In the genomic region with DNA sequence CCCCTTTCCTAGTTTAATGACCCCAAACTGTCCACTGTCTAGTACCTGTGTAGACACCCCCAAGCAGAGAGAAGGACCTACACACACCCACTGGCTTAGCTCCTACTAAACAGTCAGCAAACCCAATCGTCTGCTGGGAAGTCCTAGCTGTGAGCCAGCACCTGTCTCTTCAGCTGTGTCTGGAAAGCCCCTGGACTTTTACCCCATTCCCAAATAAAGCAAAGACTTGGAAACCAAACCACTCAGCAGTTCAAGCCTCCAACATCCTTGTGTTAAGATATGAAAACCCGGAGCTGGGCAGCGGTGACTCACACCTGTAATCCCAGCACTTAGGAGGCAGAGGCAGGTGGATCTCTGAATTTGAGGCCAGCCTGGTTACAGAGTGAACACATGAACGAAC, we compare ENCODE assay signal across 16 mouse cellular contexts. TPM values are rescaled to one million over a fixed set of nuclear protein-coding genes. Genes with fewer than 3 reads are reported as not detected.
DNase-seq lines count a peak whose midpoint lies in the region; ATAC-seq and TF ChIP-seq lines count a peak whose summit lies in the region.
"Had no signal": no experiment of that assay in that cellular context is flagged by ENCODE, and none has a peak within 500 bp of the region (broad histone marks: within the 10 kb centered on the region; RNA-seq: fewer than 3 reads in every experiment).

No protein-coding gene starts in this region.

- peaks cover 32% of the 10 kb centered on the region for H3K4me1 ChIP-seq in heart, embryonic 11.5 days (ENCODE audit: control insufficient read depth, insufficient read depth, low read length)
- peaks cover 26% of the 10 kb centered on the region for H3K4me1 ChIP-seq in kidney, adult 2 months (ENCODE audit: control insufficient read depth, insufficient read depth, low read length)
- H3K4me1 ChIP-seq in lung, embryonic 15.5 days, result peaks cover 42% of the 10 kb centered on the region

- ATAC-seq in heart, embryonic 11.5 days (replicated peaks; ENCODE audit: insufficient number of reproducible peaks, low FRiP score, low TSS enrichment), result no peak
- no peak for ATAC-seq in lung, embryonic 15.5 days (ENCODE audit: borderline replicate concordance, extremely low read depth, low FRiP score, low TSS enrichment)
- ATAC-seq: midbrain, embryonic 13.5 days had no signal

- TF ChIP-seq CTCF in kidney, adult 2 months (conservative IDR thresholded peaks at IDR 0.05; ENCODE audit: insufficient read depth, insufficient read length, low read depth, low read length), result no peak

- no peaks in the 10 kb centered on the region; the same call in 1 of the 2 replicates for H3K36me3 ChIP-seq in heart, embryonic 11.5 days (ENCODE audit: control insufficient read depth, insufficient read depth, low read length)
- no peaks in the 10 kb centered on the region for H3K36me3 ChIP-seq in kidney, adult 2 months (ENCODE audit: control insufficient read depth, insufficient read depth, low read length)
- peaks cover 1% of the 10 kb centered on the region; the same call in 1 of the 2 replicates for H3K36me3 ChIP-seq in lung, embryonic 15.5 days

- H3K27ac ChIP-seq in heart, embryonic 11.5 days (ENCODE audit: low read depth, low read length), result peak overlapping the region; percentile 97; the same call in 1 of the 2 replicates
- H3K27ac ChIP-seq in kidney, adult 2 months (ENCODE audit: insufficient read depth, low read depth, low read length), result peak overlapping the region; percentile 61; the same call in 1 of the 2 replicates
- peak overlapping the region; percentile 97; the same call in 1 of the 2 replicates for H3K27ac ChIP-seq in lung, embryonic 15.5 days
- H3K27ac ChIP-seq: embryonic facial prominence, embryonic 13.5 days; liver, embryonic 14.5 days had no signal

- no peak overlapping the region for H3K9ac ChIP-seq in heart, embryonic 11.5 days (ENCODE audit: low read depth, low read length)
- no peak overlapping the region for H3K9ac ChIP-seq in lung, embryonic 15.5 days
- H3K9ac ChIP-seq: embryonic facial prominence, embryonic 13.5 days; liver, embryonic 14.5 days; midbrain, embryonic 13.5 days had no signal

- TF ChIP-seq POLR2A in kidney, adult 2 months (IDR thresholded peaks at IDR 0.05; ENCODE audit: low read depth, low read length), result no peak

- H3K4me2 ChIP-seq in heart, embryonic 11.5 days, result no peak overlapping the region
- H3K4me2 ChIP-seq in lung, embryonic 15.5 days, result no peak overlapping the region
- H3K4me2 ChIP-seq: embryonic facial prominence, embryonic 13.5 days; midbrain, embryonic 13.5 days had no signal

- no peak for DNase-seq in heart, postnatal 4 days
- peak; percentile 58 for DNase-seq in kidney, adult 2 months
- DNase-seq in kidney, postnatal 25 days, result no peak
- no peak for DNase-seq in lung, postnatal 25 days (ENCODE audit: low spot score)
- peak; percentile 66 for DNase-seq in yolk sac, embryonic 10.5 days (ENCODE audit: low spot score)
- no peak for DNase-seq in cerebellum, adult 18-20 months
- DNase-seq: B cell, adult 2 months; cerebellum, adult 11-12 months; lung, postnatal 4 days; spleen, adult 18-20 months; thymus, postnatal 4 days had no signal

- no peak overlapping the region for H3K4me3 ChIP-seq in heart, embryonic 11.5 days (ENCODE audit: low read depth, low read length)
- H3K4me3 ChIP-seq in kidney, adult 2 months (ENCODE audit: insufficient read depth, low read depth, low read length), result no peak overlapping the region
- H3K4me3 ChIP-seq in lung, embryonic 15.5 days, result no peak overlapping the region
- H3K4me3 ChIP-seq: embryonic facial prominence, embryonic 13.5 days; midbrain, embryonic 13.5 days had no signal

- no peaks in the 10 kb centered on the region for H3K27me3 ChIP-seq in heart, embryonic 11.5 days (ENCODE audit: control insufficient read depth, insufficient read depth, low read length)
- H3K27me3 ChIP-seq in kidney, adult 2 months (replicated peaks; ENCODE audit: control insufficient read depth, insufficient read depth, low read length), result no peaks in the 10 kb centered on the region
- no peaks in the 10 kb centered on the region for H3K27me3 ChIP-seq in lung, embryonic 15.5 days
- H3K27me3 ChIP-seq: embryonic facial prominence, embryonic 13.5 days; midbrain, embryonic 13.5 days had no signal

- H3K9me3 ChIP-seq in heart, embryonic 11.5 days (replicated peaks; ENCODE audit: control insufficient read depth, low read length), result no peaks in the 10 kb centered on the region
- no peaks in the 10 kb centered on the region for H3K9me3 ChIP-seq in lung, embryonic 15.5 days
- H3K9me3 ChIP-seq: embryonic facial prominence, embryonic 13.5 days; midbrain, embryonic 13.5 days had no signal

- WGBS in heart, embryonic 11.5 days (ENCODE audit: insufficient replicate concordance), result 80% methylated on average over 4 of the region's 4 CpGs
- 55% methylated on average over 4 of the region's 4 CpGs for WGBS in kidney, adult 2 months
- 85% methylated on average over 4 of the region's 4 CpGs for WGBS in lung, embryonic 15.5 days

RNA-seq across cellular contexts. Expression of a gene that starts 42.6 kb away (rescaled TPM):
- polyA plus RNA-seq in heart, embryonic 11.5 days (2014; fragmentation: Nextera tagmentation; extraction: Ambion mirVana), result 0.21 and 0.69 TPM in 2 replicates
- 1 to 10 TPM in 1 of 2 experiments, under 1 TPM in 1; 0.93 to 1.5 TPM for total RNA-seq in heart, postnatal 4 days (2021)
- 3.9 and 4.5 TPM in 2 replicates for polyA plus RNA-seq in kidney, adult 2 months (2012; rRNA removed)
- 1.2 and 1.3 TPM in 2 replicates for polyA plus RNA-seq in lung, embryonic 15.5 days (2015; fragmentation: Nextera tagmentation; extraction: Ambion mirVana)

Comparison
In these comparisons a context has a peak if more than half of its experiments do, and no peak if none do; other contexts are left out.
1. DNase-seq: peak in kidney, adult 2 months (single experiment) and yolk sac, embryonic 10.5 days (single experiment); none in heart, postnatal 4 days (single experiment), kidney, postnatal 25 days (0 of 2), lung, postnatal 25 days (single experiment) and cerebellum, adult 18-20 months (0 of 2).
2. Peak in every context shown above with its lines, with median percentiles within 50 percentile points of each other: H3K27ac ChIP-seq.